Mouse (Mus musculus) kidney, adult 8-10 months (tissue): ENCODE results near the gene Cbarp.
A peak's percentile ranks its signal among the peaks of the same experiment; 100 is the strongest.
"Not testable (repeated sequence)": the region's sequence is repeated elsewhere in the genome, so short reads cannot be mapped to it uniquely, and the experiment has no call there.

Source experiments
- DNase-seq, 2 experiments: peaks; one replicate each; pipeline ENCODE4 v3.0.0; 2022

Cbarp gene

DNA sequence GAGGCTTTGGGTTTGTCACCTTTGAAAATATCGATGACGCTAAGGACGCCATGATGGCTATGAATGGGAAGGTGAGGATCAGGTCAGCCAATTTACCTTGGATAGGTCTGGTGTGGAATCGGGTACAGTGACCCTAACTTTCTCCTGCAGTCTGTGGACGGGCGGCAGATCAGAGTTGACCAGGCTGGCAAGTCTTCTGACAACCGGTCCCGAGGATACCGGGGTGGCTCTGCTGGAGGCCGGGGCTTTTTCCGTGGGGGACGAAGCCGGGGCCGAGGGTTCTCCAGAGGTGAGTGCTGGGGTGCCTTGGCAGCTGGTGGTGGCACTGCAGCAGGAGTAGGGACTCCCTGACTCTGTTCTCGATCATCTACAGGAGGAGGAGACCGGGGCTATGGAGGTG lies 29.4 kb upstream of the Cbarp start:
- peak; percentile 13 to 22 for DNase-seq

DNA sequence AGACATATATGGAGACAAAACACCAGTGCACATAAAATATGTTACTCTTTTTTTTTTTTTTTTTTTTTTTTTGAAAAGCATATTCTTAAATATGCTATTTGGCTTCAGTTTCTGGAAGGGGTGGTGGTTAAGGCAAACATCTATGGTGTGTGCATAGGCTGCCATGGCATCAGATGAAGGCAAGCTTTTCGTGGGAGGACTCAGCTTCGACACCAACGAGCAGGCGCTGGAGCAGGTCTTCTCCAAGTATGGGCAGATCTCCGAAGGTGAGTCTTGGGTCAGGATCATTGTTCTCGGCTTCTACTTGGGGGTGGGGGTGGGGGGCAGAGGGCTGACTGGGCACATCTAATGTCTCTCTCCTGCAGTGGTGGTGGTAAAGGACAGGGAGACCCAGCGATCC lies 29.0 kb upstream of the Cbarp start:
- peak in 1 of 2 experiments; percentile 9 for DNase-seq

DNA sequence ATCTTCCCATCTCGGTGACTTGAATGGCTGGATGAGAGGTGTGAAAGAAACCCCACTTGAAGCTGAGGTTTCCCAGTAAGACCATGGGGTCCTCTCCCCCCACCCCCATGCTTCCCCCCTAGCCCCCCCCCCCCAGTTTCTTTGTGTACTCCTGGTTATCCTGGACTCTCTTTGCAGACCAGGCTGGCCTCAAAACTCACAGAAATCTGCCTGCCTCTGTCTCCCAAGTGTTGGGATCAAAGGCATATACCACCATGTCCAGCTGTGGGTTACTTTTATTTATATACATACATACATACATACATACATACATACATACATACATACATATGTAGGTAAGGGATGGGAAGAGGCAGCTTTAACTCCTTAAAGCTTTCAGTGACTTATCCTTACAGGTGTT lies 28.4 kb upstream of the Cbarp start:
- no peak for DNase-seq

DNA sequence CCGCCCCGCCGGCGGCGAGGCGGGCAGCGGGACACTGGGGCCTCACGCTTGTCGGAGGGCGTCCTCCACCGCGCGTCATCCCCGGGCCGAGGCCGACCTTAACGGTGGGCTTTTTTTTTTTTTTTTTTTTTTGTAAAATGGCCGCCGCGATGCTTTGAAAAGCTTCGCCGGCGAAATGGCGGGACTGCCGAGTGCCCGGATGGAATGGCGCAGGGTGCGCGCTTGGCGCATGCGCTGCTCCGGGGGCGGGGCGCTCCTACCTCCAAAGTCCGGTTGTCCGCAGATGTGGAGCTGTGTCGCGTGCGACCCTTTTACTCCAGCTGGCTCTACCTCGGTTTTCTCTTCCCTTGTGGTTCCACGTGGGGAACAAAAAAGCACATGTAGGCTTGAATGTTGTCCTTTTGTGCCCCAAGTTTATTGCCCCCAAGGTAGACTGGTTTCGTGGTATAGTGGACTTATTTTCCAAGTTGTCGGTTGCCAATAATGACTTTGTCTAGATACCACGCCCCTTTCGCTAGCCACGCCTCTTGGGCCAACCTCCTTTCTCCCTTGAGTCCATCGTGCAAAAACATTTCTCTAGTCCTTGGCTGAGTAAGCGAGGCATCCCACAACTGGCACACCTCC lies 27.5 kb upstream of the Cbarp start:
- DNase-seq = peak; percentile 93 to 95

DNA sequence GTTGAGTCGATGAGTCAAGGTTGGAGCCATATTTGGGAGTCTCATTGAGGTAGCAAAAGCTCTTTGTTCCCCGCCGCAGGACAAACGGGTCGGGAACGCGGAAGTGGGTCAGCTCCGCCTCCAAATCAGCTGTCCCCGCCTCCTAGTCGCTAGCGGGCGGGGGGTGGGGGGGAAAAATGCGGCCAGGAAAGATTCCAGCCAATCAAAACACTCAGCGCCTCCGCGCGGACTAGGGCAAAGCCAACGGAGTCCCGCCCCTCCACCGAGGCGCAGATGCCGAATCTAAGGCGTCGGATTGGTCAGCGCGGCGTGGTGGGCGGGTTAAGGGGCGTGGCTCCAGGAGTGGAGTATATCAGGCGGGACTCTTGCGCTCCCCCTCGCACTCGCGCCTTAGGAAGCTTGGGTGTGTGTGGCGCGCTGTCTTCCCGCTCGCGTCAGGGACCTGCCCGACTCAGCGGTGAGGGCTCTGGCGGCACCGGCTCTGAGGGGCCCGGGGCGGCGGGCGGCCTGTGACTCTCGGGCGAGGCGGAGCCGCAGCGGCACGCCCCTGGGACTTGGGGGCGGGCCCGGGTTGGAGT lies 26.9 kb upstream of the Cbarp start:
- peak; percentile 97 to 98 for DNase-seq

DNA sequence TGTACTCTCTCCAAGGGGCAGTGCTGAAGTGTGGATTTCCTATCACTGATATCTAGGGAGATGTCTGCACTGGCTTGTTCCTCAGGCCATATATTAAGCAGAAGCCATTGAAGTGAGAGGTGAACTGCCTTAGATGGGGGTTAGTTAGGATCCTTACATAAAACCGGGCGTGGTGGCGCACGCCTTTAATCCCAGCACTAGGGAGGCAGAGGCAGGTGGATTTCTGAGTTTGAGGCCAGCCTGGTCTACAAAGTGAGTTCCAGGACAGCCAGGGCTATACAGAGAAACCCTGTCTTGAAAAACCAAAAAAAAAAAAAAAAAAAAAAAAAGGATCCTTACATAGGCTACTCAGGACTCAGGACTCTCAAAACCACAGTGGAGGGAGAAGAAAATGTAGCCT lies 25.5 kb upstream of the Cbarp start:
- not testable (repeated sequence) for DNase-seq

DNA sequence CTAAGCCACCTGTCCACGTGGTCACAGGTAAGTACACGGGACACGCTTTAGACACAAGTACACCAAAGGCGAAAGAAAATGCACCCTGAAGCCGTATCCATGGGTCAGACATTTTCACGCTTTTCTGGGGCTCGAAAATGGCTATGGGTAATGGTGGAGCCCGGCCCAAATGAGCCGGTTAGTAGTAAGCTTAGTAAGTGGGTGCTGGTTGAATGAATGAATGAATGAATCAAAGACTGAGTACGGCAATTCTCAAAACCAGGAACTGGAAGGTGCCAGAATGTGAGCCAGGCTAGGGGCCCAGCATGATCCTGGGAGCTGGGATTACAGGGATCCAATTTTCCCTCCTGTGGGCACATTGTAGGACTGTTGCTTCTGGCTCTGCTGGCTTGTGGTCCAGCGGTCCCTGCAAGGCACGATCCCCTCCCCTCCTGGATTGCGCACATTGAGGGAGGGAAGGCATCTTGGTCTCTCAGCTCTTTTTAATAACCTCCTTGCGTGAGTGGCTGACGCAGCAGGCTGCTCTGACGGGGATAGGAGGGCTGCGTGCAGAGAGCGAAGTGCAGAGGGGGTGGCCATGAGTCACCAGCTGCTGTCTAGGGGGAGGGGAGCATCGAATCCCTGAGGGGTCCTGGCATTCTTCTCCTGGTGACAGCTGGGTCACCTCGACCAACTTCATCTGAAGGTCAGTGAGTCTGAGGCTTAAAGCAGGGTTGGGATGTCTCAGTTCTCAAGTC lies 24.9 kb upstream of the Cbarp start, which contains the start of gene Cirbp:
Cirbp (plus strand) TSS at position 594 of the 737 bp plus-strand sequence.
- DNase-seq = peak; percentile 56 to 61

DNA sequence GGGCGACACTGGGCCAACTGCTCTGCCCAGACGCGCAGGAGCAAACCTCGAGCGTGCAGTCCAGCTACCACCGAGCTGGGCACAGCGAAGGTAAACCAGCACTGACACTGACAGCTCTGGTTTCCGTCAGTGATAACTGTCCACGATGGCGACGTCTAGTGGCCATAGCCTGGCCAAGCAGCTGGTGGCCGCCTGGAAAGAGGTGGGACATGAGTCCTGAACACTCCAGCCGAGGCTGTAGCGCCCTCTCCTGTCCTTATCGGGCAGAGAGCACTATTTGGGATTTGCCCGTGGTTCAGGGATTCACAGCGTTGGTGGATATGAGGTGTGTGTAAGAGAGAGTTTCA lies 24.3 kb upstream of the Cbarp start:
- DNase-seq = peak; percentile 97 to 99

DNA sequence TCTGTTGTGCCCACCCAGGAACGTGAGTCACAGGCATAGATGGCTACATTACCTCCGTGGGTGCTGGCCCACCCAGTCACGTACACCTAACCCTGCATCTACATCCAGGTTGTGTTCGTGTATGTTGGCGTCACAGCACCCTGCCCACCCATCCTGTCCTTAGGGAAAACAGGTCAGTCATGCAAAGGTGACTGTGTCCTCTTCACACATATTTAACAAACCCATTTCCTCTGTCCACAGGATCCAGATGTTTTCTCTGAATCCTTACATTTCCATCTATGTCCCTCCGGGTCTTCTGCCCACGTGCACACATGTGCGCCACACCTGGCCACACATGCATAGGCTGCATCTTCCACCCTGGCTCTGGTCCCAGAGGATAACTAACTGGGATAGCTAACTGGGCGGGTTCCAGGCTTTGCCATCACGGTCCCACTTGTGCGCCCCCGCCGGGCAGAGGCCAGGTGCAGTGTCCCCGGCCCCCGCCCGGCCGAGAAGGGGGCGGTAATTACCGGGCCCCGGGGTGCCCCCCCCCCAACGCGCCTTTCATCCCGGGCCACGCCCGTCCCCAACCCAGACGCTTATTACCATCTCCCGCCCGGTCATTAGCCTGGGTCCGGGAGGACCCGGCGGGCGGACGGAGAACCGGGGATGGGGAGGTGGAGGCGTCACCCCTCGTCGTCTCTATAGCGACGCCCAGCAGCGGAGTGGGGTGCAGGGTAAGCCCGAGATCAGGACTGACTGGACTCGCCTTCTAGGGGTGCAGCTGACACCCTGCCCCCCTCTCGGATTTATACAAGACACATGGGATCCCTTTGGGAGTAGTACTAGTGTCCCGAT lies 23.7 kb upstream of the Cbarp start:
- DNase-seq = peak; percentile 35 to 39

DNA sequence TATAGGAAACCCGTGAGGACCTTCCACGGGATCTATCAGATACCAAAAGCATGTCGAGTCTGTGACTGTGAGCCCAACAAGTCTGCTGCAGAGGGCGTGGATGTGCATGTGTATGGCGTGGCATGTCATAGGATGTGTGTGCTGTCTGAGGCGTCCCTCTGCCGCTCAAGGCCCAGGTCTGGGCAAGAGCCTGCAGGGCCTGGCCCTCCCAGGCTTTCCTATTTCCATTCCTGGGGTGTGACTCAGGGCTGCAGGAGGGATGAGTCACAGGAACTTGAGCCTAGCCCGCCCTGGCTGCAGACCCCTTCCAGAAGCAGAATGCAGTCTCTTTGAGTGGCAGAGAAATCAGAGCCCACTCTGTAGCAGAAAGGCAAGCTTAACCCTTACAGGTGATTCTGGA lies 23.1 kb upstream of the Cbarp start:
- DNase-seq = peak; percentile 16 to 35

DNA sequence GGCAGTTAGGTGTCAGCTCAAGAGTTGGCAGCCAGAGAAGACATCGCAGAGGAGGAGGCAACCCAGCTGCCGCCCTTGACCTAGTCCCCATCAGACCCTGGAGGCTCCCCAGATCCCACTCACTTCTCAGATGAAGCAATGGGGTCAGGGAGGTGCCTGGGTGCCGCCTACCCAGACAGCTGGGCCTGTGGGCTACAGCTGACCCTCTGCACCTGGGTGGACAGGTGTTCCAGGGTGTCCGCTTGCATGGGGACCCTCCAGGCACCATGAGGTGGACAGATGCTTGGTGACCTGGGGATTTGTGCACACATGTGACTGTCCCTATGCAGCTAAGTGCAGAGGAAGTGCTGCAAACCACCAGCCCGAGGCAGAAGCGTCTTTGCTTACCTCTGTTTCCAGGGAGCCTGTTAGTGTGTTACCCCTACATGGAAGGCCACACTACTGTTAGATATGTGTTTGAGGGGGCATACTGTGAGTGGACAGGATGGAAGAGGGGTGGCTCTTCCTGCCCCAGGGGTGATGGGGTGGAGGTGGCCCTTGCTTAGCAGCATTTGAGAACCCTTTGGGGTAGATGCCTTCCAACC lies 22.2 kb upstream of the Cbarp start:
- peak in 1 of 2 experiments; percentile 20 for DNase-seq

DNA sequence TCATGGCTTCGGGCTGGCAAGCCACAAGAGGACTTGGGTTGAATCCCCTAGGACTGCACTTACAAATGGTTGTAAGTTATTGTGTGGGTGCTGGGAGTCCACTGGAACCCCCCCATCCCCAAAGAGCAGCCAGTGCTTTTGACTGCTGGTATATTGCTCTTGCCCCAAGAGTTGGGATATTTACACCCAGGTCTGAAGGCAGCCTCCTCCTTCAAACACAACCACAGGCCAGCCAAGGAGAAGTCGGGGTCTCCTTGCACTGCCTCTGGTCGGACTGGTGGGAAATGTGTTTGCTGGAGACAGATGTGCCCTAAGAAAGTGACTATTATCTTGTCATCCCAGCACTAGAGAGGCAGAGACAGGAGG lies 21.6 kb upstream of the Cbarp start:
- DNase-seq = no peak

DNA sequence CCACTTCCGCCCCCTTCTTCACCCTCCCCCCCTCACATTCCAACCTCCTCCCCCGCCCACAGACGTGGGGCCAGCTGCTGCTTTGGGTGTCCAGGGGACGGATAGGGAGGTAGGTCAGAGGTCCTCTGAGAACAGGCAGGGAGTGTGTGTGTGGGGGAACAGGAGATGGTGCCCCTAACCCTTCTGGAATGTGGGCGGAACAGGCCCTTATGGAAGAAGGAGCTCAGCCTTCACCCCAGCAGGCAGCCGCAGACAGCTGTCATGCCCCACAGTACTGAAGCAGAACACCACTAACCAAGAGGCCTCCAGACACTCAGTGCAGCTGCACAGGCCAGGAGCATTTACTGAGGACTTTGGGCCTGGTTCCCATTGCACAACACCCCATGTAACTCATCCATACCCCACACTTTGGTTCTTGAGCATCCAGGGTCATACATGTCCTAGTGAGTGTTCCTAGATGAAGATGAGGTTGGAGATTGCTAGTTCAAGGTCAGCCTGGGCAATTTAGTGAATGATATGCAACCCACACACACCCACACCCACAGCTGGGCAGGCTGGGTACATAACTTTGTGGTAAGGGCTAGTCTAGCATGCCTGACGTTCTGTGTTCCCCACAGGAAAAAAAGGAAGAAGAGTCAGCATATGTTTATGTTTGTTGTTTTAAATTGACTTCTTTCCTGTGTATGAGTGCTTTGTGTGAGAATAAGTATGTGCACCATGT lies 21.0 kb upstream of the Cbarp start:
- peak; percentile 48 to 64 for DNase-seq

DNA sequence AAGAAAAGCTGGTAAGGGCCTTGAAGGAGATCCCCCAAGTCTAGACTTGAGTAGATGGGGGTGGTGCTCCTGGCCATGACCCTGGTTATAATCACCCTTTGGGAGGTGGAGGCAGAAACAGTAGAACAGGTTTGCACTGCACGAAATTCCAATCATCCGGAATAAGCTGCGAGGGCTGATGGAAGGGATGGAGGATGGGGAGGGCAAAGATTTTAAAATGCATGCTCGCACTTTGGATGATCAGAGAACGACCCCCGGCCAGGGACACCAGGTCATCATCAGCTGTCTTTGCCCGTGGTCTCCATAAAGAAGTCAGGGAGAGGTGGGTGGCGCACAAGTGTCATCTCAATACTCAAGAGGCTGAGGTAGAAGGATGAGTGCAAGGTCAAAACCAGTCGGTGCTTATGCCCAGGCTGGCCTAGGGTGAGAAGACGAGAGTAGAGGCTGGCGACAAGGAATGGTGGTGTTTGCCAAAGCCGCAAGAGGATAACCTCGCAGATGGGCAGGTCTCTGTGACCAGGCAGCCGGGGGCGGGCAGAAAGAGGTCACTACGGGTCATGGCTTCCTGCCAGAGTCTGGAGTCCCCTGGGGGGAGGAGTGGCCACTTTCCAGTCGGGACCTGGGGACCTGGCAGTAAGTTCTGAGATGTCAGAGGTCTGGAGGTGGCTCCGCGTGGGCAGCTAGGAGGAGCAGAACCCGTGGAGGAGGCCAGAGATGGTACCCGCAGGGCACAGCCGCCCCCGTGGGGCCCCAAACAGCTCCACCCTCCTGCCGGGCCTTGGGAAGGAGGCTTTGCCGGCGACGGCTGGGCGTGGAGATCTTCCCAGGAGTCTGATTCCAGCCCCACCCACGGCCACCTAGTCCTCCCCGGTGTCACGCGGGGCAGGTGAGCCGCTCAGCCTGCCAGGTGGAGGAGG lies 20.1 kb upstream of the Cbarp start:
- DNase-seq = peak; percentile 98

DNA sequence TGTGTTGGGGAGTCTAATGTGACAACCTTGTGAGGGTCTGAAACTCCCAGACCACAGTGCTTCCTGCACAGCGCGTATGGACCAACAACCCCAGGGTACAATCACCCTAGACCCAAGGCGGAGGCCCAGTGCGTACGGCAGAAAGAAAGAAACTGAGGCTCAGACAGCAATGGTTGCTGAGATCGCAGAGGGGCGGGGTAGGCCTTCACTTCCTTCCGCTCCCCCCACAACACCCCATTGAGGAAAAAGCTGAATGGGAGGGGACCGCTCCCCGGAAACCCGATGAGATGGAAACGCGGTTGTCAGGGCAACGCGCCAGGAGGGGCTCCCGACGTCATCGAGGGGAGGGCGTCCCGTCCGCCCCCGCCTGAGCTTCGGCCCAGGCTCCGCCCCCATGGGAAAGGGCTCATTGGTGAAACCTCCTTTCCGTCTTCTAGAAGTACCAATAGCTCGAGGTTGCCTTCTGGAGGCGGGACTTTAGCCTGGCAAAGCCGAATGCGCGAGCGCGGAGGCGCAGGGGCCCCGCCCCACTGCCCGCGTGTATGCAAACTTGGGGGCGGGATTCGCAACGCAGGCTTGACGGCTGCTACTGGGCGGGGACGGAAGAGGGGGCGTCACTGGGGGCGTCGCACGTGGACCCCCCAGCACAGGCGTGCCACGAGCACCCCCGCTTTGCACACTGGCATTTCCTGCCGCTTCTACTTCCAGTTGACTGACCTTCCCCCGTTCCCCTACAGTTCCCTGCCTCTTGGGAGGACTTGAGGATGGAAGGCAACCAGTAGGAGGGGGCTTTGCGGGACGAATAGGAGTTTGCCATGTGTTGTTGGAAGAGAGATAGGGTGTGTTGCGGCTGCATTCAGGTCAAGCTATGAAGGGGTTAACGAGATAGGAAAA lies 19.2 kb upstream of the Cbarp start:
- DNase-seq = peak; percentile 98 to 99

DNA sequence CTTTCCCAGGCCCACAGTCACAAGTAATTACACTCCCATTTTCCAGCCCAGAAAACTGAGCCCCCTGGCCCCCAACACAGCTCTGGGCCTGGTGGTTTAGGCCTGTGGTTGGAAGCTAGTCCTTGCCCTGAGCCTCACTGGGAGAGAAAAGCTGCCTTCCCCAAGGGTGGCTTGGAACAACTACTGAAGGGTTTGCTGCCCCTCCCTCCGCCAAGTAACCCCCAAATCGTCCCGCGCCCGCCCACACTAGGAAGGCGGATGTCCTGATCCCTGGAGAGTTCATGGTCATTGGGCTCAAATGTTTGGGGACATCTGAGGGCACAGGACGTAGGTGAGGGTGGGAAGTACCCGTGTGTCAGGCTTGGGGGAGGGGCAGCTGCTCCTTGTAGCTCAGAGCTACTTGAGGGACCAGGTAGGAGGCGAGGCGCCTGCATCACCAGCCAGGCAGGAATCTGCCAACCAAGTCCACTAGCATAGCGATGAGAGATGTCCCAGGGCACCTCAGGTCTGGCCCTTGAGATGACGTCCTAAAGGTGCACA lies 18.5 kb upstream of the Cbarp start:
- peak; percentile 68 to 69 for DNase-seq

DNA sequence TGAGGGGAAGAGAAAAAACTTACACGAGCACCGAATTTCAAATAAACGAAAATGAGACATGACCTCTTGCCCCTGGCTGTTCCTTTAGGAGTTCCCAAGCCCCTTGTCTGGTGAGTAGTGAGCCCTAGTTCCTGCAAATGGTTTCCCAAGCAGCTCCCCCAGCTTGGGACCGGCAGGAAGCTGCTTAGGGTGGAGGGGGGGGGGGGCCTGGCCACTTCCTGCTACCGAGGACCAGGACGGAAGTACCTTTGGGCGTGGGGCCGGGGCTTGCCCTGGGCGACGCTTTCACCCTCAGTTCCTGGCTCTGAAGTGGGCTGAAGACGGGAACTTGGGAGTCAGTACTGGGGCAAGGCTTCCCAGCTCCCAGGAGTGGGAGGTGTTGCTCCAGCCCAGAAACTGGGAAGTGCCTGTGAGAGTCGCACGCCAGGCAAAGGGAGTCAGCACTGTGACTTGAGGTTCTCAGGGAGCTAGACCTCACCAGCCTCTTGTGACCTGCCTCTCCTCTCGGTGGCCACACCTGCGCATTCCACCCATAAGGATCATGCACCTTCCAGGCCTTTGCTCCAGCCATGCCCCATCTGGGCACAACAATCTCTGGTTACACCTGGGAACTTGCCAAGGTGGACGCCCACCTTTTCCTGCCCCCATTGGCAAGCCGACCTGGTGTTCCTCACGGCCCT lies 17.8 kb upstream of the Cbarp start:
- DNase-seq = peak; percentile 68 to 77

DNA sequence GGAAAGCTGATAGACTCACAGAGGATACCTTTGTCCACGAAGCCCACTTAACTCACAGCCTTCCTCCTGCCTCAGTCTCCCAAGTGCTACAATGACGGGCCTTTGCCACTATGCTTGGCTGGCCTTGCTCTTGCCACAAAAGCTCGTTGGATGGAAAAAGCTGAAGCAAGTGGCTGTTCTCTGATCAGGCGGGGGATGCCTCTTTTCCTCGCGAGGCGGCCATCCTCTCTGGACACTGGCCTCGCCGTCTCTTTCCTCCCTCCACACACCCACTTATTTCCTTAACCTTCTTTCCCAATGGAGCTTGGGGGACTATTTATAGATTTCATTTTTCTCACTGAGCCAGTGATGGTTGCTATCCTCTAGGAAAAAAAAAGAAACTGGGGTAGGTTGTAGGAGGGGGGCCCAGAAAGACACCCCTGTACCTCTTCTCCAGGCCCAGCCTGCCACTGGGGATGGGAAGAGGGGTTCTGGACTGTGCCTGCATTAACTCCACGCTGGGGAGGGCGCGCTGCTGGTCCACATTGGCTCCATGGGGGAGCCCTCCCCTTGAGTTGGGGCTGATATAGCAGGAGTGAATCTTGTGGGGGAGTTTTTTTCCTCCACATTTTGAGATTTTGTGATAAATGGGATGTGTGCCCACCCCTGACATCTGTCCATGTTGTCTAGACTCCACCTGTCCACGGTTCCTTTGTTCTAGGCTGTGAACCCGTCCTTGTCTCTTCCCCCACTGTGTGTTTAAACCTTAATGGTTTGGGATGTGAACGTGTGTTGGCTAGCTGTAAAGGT lies 16.7 kb upstream of the Cbarp start:
- no peak for DNase-seq

DNA sequence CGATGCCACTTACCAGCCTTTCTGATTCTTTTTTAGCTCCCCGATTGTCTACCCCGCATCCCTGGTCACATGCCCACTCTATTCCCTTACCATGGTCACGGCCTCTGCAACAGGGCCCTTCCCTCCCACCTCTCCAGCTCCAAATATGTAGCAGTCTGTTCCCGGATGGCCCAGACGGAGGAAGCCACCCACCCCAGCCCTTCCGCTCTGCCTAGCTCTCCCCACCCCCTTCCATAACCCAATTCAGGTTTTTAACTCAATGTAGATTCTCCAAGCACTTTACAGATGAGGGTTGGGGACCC lies 16.1 kb upstream of the Cbarp start:
- DNase-seq = no peak
